Mouse (Mus musculus) spleen, postnatal 0 days (tissue): ENCODE results near the gene Chga. TPM values are rescaled to one million over a fixed set of nuclear protein-coding genes. Genes with fewer than 3 reads are reported as not detected.

ENCODE experiments used
- polyA plus RNA-seq: library from polyadenylated mRNA; unstranded; fragments of >200 nt; fragmentation: Nextera tagmentation; extraction: Ambion mirVana; gene quantifications from 2 replicates; pipeline ENCODE4 v1.2.1, GENCODE M21; 2015

Gene Chga
- polyA plus RNA-seq = 2.3 and 4.5 TPM in 2 replicates

DNA sequence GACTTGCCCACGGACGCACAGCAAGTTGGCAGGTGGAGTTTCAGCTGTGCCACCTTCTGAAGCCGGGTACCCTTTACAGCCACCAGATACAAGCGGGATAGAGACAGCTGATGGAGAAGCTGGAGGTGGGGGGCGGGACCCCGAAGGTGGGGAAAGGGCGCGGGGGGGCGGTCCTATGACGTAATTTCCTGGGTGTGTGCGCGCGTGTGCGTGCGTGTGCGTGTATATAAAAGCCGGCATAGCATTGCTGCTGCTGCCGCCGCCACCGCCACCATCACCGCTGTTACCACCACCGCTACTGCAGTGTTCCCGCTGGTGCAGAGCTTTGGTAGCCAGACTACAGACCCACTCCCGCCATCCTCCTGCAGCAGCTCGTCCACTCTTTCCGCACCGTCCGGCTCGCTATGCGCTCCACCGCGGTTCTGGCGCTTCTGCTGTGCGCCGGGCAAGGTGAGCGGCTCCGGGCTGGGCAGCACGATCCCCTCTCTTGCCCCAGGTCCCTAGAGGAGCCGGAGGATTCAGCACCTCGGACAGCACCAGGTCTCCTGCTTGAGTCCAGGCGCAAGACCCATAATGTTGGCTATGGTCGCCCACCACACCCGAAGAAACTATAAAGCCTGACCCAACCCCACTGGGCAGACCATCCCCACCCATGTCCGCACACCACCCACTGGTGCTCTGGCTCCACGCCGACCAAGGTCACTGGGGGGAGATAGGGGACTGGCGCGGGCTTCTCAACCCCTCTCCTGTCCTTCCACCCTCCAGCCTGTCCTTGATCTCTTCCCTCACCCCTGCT, at the start of gene Chga:
Gene Chga (plus strand): TSS at position 249 of the 796 bp plus-strand sequence.

Other genes with a start within 250 kb of the Chga start
- gene Lgmn, start 115.2 kb upstream of the Chga start, polyA plus RNA-seq = 70.8 and 98.9 TPM in 2 replicates
- gene Golga5, start 85.8 kb upstream of the Chga start, polyA plus RNA-seq = 16.0 and 16.6 TPM in 2 replicates
- gene Itpk1, start 150.0 kb downstream of the Chga start, polyA plus RNA-seq = 4.3 and 6.0 TPM in 2 replicates
- 5.4 and 8.3 TPM in 2 replicates for gene Moap1, start 188.7 kb downstream of the Chga start, polyA plus RNA-seq
- gene Tmem251, start 188.8 kb downstream of the Chga start, polyA plus RNA-seq = 10.0 and 11.3 TPM in 2 replicates
- 0.77 TPM in 1 of 2 replicates, not detected in the other for gene Gm28051, start 202.8 kb downstream of the Chga start, polyA plus RNA-seq
- gene Gon7, start 202.8 kb downstream of the Chga start, polyA plus RNA-seq = 20.8 and 22.2 TPM in 2 replicates
- gene Ubr7, start 203.0 kb downstream of the Chga start, polyA plus RNA-seq = 25.6 and 26.4 TPM in 2 replicates
- gene Gm20604, start 203.7 kb downstream of the Chga start, polyA plus RNA-seq = 12.4 and 12.5 TPM in 2 replicates